Mouse (Mus musculus): ENCODE measurements around the gene Dock1.

DNA sequence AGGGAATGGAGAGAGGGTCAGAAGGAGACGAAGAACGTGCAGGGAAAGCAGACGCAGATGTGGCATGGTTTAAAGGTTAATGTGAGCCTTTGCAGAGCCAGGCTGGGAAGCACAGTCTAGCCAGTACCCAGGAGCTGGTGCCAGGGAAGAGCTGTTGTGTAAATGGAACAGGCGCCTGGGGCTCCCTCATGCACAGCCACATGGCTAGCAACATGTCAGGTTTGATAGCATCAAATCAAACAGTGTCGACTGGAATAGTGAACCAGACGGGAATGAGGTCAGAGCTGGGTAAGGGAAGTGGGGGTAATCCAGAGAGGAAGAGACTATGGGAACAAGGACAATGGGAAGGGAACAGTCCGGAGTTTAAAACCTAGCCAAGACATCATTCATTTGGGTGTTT lies 384.2 kb downstream of the Dock1 start:
- TF ChIP-seq CTCF (conservative IDR thresholded peaks at IDR 0.05; ENCODE audit: low read length) (no peak), NANOG (IDR thresholded peaks at IDR 0.05; ENCODE audit: borderline replicate concordance, low read length) (no peak)

Measured in E14TG2a.4 (cell line).